ENCODE assay signal across 19 mouse cellular contexts in genomic region chr10:13702688-13703087, GRCm38 (mm10).
"Had no signal": no experiment of that assay in that cellular context is flagged by ENCODE, and none has a peak within 500 bp of the region (broad histone marks: within the 10 kb centered on the region; RNA-seq: fewer than 3 reads in every experiment).

No protein-coding gene starts in this region.

- H3K27ac ChIP-seq: limb, embryonic 12.5 days; limb, embryonic 15.5 days; liver, embryonic 12.5 days; liver, embryonic 15.5 days; midbrain, embryonic 12.5 days; neural tube, embryonic 13.5 days; stomach, embryonic 15.5 days had no signal

- H3K36me3 ChIP-seq: limb, embryonic 12.5 days; limb, embryonic 15.5 days; liver, embryonic 12.5 days; liver, embryonic 15.5 days; midbrain, embryonic 12.5 days; neural tube, embryonic 13.5 days; stomach, embryonic 15.5 days had no signal

- H3K4me1 ChIP-seq: liver, embryonic 15.5 days; midbrain, embryonic 12.5 days; neural tube, embryonic 13.5 days; stomach, embryonic 15.5 days had no signal

- DNase-seq: kidney, postnatal 14 days; kidney, postnatal 4 days; left cerebral cortex, postnatal 4 days; lung, adult 2 months; lung, postnatal 14 days; lung, postnatal 4 days; retina, postnatal 1 day; right cerebral cortex, postnatal 25 days; spleen, adult 18-20 months; thymus, postnatal 25 days had no signal

- H3K27me3 ChIP-seq: liver, embryonic 12.5 days; liver, embryonic 15.5 days; midbrain, embryonic 12.5 days; neural tube, embryonic 13.5 days; stomach, embryonic 15.5 days had no signal

- ATAC-seq: liver, embryonic 12.5 days; midbrain, embryonic 16.5 days had no signal

- H3K9me3 ChIP-seq: limb, embryonic 12.5 days; limb, embryonic 15.5 days; liver, embryonic 12.5 days; liver, embryonic 15.5 days; midbrain, embryonic 12.5 days; neural tube, embryonic 13.5 days; stomach, embryonic 15.5 days had no signal

- H3K4me2 ChIP-seq: limb, embryonic 12.5 days; limb, embryonic 15.5 days; liver, embryonic 12.5 days; liver, embryonic 15.5 days; midbrain, embryonic 12.5 days; neural tube, embryonic 13.5 days; stomach, embryonic 15.5 days had no signal

- H3K4me3 ChIP-seq: limb, embryonic 12.5 days; limb, embryonic 15.5 days; liver, embryonic 12.5 days; liver, embryonic 15.5 days; midbrain, embryonic 12.5 days; myocyte; neural tube, embryonic 13.5 days; stomach, embryonic 15.5 days had no signal

- H3K9ac ChIP-seq: limb, embryonic 12.5 days; limb, embryonic 15.5 days; liver, embryonic 12.5 days; liver, embryonic 15.5 days; midbrain, embryonic 12.5 days; neural tube, embryonic 13.5 days; stomach, embryonic 15.5 days had no signal
